Mouse (Mus musculus): ENCODE results near the gene Tcf7. TPM values are rescaled to one million over a fixed set of nuclear protein-coding genes. Genes with fewer than 3 reads are reported as not detected.
"Not testable (repeated sequence)": the region's sequence is repeated elsewhere in the genome, so short reads cannot be mapped to it uniquely, and the experiment has no call there.

Tcf7 gene
- total RNA-seq, 2 experiments from 2014 or later: 66.8 to 71.8 TPM

- no peak for DNase-seq (ENCODE audit: low spot score in 2 of 2)
These were observed 53.9 kb downstream of the Tcf7 start for GRCm38 (mm10) chr11:52228722-52229448.

- DNase-seq (ENCODE audit: low spot score in 2 of 2): no peak
These were observed 55.2 kb downstream of the Tcf7 start for GRCm38 (mm10) chr11:52227466-52228226.

GRCm38 (mm10) chr11:52227053-52227452 lies 55.8 kb downstream of the Tcf7 start:
- no peak for DNase-seq (ENCODE audit: low spot score in 2 of 2)

GRCm38 (mm10) chr11:52225986-52226599 lies 56.7 kb downstream of the Tcf7 start:
- no peak for DNase-seq (ENCODE audit: low spot score in 2 of 2)

GRCm38 (mm10) chr11:52223968-52224682 lies 58.7 kb downstream of the Tcf7 start:
- DNase-seq (ENCODE audit: low spot score in 2 of 2): no peak

GRCm38 (mm10) chr11:52222891-52223290 lies 59.9 kb downstream of the Tcf7 start:
- DNase-seq (ENCODE audit: low spot score in 2 of 2): no peak

- not testable (repeated sequence) for DNase-seq (ENCODE audit: low spot score in 2 of 2)
These were observed 60.9 kb downstream of the Tcf7 start for GRCm38 (mm10) chr11:52221921-52222320.

GRCm38 (mm10) chr11:52220282-52220681 lies 62.5 kb downstream of the Tcf7 start:
- DNase-seq (ENCODE audit: low spot score in 2 of 2): peak; percentile 27 to 39

- no peak for DNase-seq (ENCODE audit: low spot score in 2 of 2)
These were observed 68.9 kb downstream of the Tcf7 start, which contains the start of gene Olfr1371 for GRCm38 (mm10) chr11:52213887-52214286. Olfr1371 (minus strand) TSS chr11:52213987.

Other genes with a start within 250 kb of the Tcf7 start
- 10 to 100 TPM; 80.0 to 83.4 TPM for gene Ppp2ca, start 184.3 kb downstream of the Tcf7 start, total RNA-seq (2021)
- not detected for gene Olfr1373, start 137.5 kb downstream of the Tcf7 start, total RNA-seq (2021)
- gene Olfr1371, start 69.0 kb downstream of the Tcf7 start, total RNA-seq (2021): not detected
- 100 to 1,000 TPM; 362 to 376 TPM for gene Skp1a, start 51.0 kb downstream of the Tcf7 start, total RNA-seq (2021)
- gene Vdac1, start 77.8 kb upstream of the Tcf7 start, total RNA-seq (2021): 100 to 1,000 TPM; 323 to 340 TPM
- 100 to 1,000 TPM; 181 to 192 TPM for gene 9530068E07Rik, start 113.4 kb upstream of the Tcf7 start, total RNA-seq (2021)